Mouse (Mus musculus): ENCODE measurements at regions not wholly inside any gene's neighbourhood (a gene's known extent, or its start where the extent isn't known, plus 50 kb on each side); places are given as distances from the start of the nearest gene placed in this dataset.

GRCm38 (mm10) chr1:157717131-157717530 lies 210.6 kb downstream of the Sec16b start:
- TF ChIP-seq CTCF (IDR thresholded peaks at IDR 0.05; ENCODE audit: borderline replicate concordance, insufficient read depth, low read length) (no peak), POLR2A (IDR thresholded peaks at IDR 0.05; ENCODE audit: low read depth, low read length) (no peak)

Data from embryonic fibroblast, embryonic 13.5 days (primary cell).